Mouse (Mus musculus): ENCODE measurements around the gene Ilf2. TPM values are rescaled to one million over a fixed set of nuclear protein-coding genes. Genes with fewer than 3 reads are reported as not detected.

Gene Ilf2
- polyA plus RNA-seq, 1 experiment from 2014 or later = 27.6 TPM

- Histone ChIP-seq H3K4me1 (ENCODE audit: insufficient read depth) (peaks cover 39% of the 10 kb centered on the region), H3K9me3 (ENCODE audit: low read length) (no peaks in the 10 kb centered on the region), H3K9ac (replicated peaks) (peak within 1 kb of the TSS; percentile 93), H3K36me3 (replicated peaks; ENCODE audit: insufficient read depth, low read length) (no peaks in the 10 kb centered on the region; the same call in 1 of the 2 replicates), H3K4me3 (ENCODE audit: low read depth, low read length) (peak within 1 kb of the TSS; percentile 86), H3K27ac (ENCODE audit: low read depth) (peak within 1 kb of the TSS; percentile 99), H3K4me2 (ENCODE audit: low read depth, low read length) (peak within 1 kb of the TSS; percentile 100), H3K27me3 (ENCODE audit: insufficient read depth, low read length) (no peaks in the 10 kb centered on the region)
- WGBS (ENCODE audit: insufficient replicate concordance) = under 1% methylated on average over 52 of the region's 52 CpGs
- no peak for TF ChIP-seq CTCF (IDR thresholded peaks at IDR 0.05; ENCODE audit: low read depth)
- TF ChIP-seq EP300 (IDR thresholded peaks at IDR 0.05; ENCODE audit: low read depth) = 0 out of 2 replicates have a peak, but pooled peaks have one; percentile 35
- ATAC-seq = peak; percentile 99
- peak; percentile 98 for DNase-seq
Measured at GRCm38 (mm10) chr3:90433381-90434020, 42.4 kb upstream of the Ilf2 start, which contains the start of gene Ints3. Ints3 (minus strand) TSS chr3:90433622.

GRCm38 (mm10) chr3:90434073-90434730, 41.7 kb upstream of the Ilf2 start:
- Histone ChIP-seq H3K36me3 (replicated peaks; ENCODE audit: insufficient read depth, low read length) (no peaks in the 10 kb centered on the region; the same call in 1 of the 2 replicates), H3K9ac (replicated peaks) (0 out of 2 replicates have a peak overlapping the region, but pooled peaks have one; percentile 39), H3K4me1 (ENCODE audit: insufficient read depth) (peaks cover 36% of the 10 kb centered on the region), H3K4me3 (ENCODE audit: low read depth, low read length) (peak overlapping the region; percentile 86), H3K9me3 (ENCODE audit: low read length) (no peaks in the 10 kb centered on the region), H3K27ac (ENCODE audit: low read depth) (peak overlapping the region; percentile 99), H3K27me3 (ENCODE audit: insufficient read depth, low read length) (no peaks in the 10 kb centered on the region), H3K4me2 (ENCODE audit: low read depth, low read length) (peak overlapping the region; percentile 100)
- TF ChIP-seq EP300 (IDR thresholded peaks at IDR 0.05; ENCODE audit: low read depth) (no peak), CTCF (IDR thresholded peaks at IDR 0.05; ENCODE audit: low read depth) (no peak)
- 49% methylated on average over 11 of the region's 11 CpGs for WGBS (ENCODE audit: insufficient replicate concordance)
- DNase-seq = no peak
- ATAC-seq = no peak

GRCm38 (mm10) chr3:90437131-90437530, 38.8 kb upstream of the Ilf2 start:
- ATAC-seq = no peak
- TF ChIP-seq EP300 (IDR thresholded peaks at IDR 0.05; ENCODE audit: low read depth) (no peak), CTCF (IDR thresholded peaks at IDR 0.05; ENCODE audit: low read depth) (no peak)
- H3K4me1 ChIP-seq (ENCODE audit: insufficient read depth) = peaks cover 11% of the 10 kb centered on the region
- H3K27me3 ChIP-seq (ENCODE audit: insufficient read depth, low read length) = no peaks in the 10 kb centered on the region
- H3K4me3 ChIP-seq (ENCODE audit: low read depth, low read length) = no peak overlapping the region
- no peak overlapping the region for H3K9ac ChIP-seq (replicated peaks)
- no peak for DNase-seq
- WGBS (ENCODE audit: insufficient replicate concordance) = 64% methylated on average over 4 of the region's 4 CpGs
- H3K27ac ChIP-seq (ENCODE audit: low read depth) = no peak overlapping the region
- no peak overlapping the region for H3K4me2 ChIP-seq (ENCODE audit: low read depth, low read length)
- H3K36me3 ChIP-seq (replicated peaks; ENCODE audit: insufficient read depth, low read length) = no peaks in the 10 kb centered on the region
- no peaks in the 10 kb centered on the region for H3K9me3 ChIP-seq (ENCODE audit: low read length)

GRCm38 (mm10) chr3:90440756-90441155, 35.2 kb upstream of the Ilf2 start:
- no peaks in the 10 kb centered on the region for H3K27me3 ChIP-seq (ENCODE audit: insufficient read depth, low read length)
- H3K4me3 ChIP-seq (ENCODE audit: low read depth, low read length) = no peak overlapping the region
- H3K27ac ChIP-seq (ENCODE audit: low read depth) = no peak overlapping the region
- H3K4me1 ChIP-seq (ENCODE audit: insufficient read depth) = peaks cover 3% of the 10 kb centered on the region
- no peaks in the 10 kb centered on the region for H3K9me3 ChIP-seq (ENCODE audit: low read length)
- H3K36me3 ChIP-seq (replicated peaks; ENCODE audit: insufficient read depth, low read length) = no peaks in the 10 kb centered on the region
- WGBS (ENCODE audit: insufficient replicate concordance) = 82% methylated on average over 2 of the region's 2 CpGs
- no peak for TF ChIP-seq CTCF (IDR thresholded peaks at IDR 0.05; ENCODE audit: low read depth)
- DNase-seq (no peak), ATAC-seq (no peak)
- no peak overlapping the region for H3K4me2 ChIP-seq (ENCODE audit: low read depth, low read length)
- no peak overlapping the region for H3K9ac ChIP-seq (replicated peaks)

GRCm38 (mm10) chr3:90443977-90444376, 31.9 kb upstream of the Ilf2 start:
- Histone ChIP-seq H3K27me3 (ENCODE audit: insufficient read depth, low read length) (no peaks in the 10 kb centered on the region), H3K36me3 (replicated peaks; ENCODE audit: insufficient read depth, low read length) (no peaks in the 10 kb centered on the region), H3K9me3 (ENCODE audit: low read length) (no peaks in the 10 kb centered on the region), H3K4me3 (ENCODE audit: low read depth, low read length) (no peak overlapping the region), H3K4me2 (ENCODE audit: low read depth, low read length) (no peak overlapping the region), H3K9ac (replicated peaks) (no peak overlapping the region), H3K27ac (ENCODE audit: low read depth) (no peak overlapping the region), H3K4me1 (ENCODE audit: insufficient read depth) (peaks cover 13% of the 10 kb centered on the region)
- DNase-seq = no peak
- no peak for ATAC-seq
- TF ChIP-seq CTCF (IDR thresholded peaks at IDR 0.05; ENCODE audit: low read depth) (no peak), EP300 (IDR thresholded peaks at IDR 0.05; ENCODE audit: low read depth) (no peak)
- 82% methylated on average over 3 of the region's 3 CpGs for WGBS (ENCODE audit: insufficient replicate concordance)

GRCm38 (mm10) chr3:90445417-90446200, 30.3 kb upstream of the Ilf2 start:
- Histone ChIP-seq H3K4me3 (ENCODE audit: low read depth, low read length) (peak overlapping the region; percentile 42; the same call in 1 of the 2 replicates), H3K27ac (ENCODE audit: low read depth) (peak overlapping the region; percentile 69), H3K27me3 (ENCODE audit: insufficient read depth, low read length) (no peaks in the 10 kb centered on the region), H3K9me3 (ENCODE audit: low read length) (no peaks in the 10 kb centered on the region), H3K36me3 (replicated peaks; ENCODE audit: insufficient read depth, low read length) (no peaks in the 10 kb centered on the region), H3K4me1 (ENCODE audit: insufficient read depth) (peaks cover 13% of the 10 kb centered on the region), H3K9ac (replicated peaks) (no peak overlapping the region), H3K4me2 (ENCODE audit: low read depth, low read length) (peak overlapping the region; percentile 72)
- no peak for TF ChIP-seq EP300 (IDR thresholded peaks at IDR 0.05; ENCODE audit: low read depth)
- TF ChIP-seq CTCF (IDR thresholded peaks at IDR 0.05; ENCODE audit: low read depth) = no peak
- DNase-seq (no peak), ATAC-seq (no peak)
- WGBS (ENCODE audit: insufficient replicate concordance) = 58% methylated on average over 11 of the region's 11 CpGs

Measured in liver, postnatal 0 days (tissue).